In the genomic region with DNA sequence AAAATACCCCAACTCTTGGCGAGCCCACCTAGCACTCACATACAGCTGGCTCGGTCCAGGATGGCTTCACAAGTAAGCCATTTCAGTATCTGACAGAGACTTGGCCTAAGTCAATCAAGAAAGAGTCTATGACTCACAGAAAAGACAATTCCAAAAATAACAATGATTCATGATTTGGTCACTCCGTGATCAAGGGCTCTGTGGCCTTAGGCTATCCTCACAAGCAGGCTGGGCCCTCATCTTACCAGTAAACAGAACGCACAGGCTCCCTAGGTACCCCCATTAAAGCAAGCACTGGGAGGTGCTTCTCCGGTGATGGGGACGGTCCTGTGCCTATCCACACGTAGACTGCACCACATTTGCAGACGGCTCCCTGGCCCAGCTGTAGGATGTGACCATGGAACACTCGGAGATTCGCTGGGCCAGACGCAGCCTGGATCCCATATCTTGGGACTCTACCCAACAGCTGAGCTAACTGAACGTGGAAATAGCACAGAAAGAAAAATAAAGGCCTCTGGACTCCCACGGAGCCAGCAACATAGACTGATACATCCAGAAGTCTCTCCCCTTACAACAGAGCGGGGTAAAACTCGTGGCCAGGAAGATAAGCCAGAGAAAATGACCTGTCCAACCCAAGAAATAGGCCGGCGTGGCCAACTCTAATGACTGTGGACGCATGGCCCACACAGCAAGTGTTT, we compare ENCODE assay signal across 17 mouse cellular contexts.
A peak's percentile ranks its signal among the peaks of the same experiment; 100 is the strongest.
DNase-seq lines count a peak whose midpoint lies in the region; ATAC-seq lines count a peak whose summit lies in the region.
"Had no signal": no experiment of that assay in that cellular context is flagged by ENCODE, and none has a peak within 500 bp of the region (broad histone marks: within the 10 kb centered on the region; RNA-seq: fewer than 3 reads in every experiment).

No protein-coding gene starts in this region.

- H3K9ac ChIP-seq in heart, embryonic 14.5 days (ENCODE audit: low read length) = no peak overlapping the region
- H3K9ac ChIP-seq in hindbrain, embryonic 14.5 days = no peak overlapping the region
- H3K9ac ChIP-seq: forebrain, embryonic 12.5 days; hindbrain, embryonic 13.5 days; liver, postnatal 0 days; neural tube, embryonic 15.5 days had no signal

- no peak for ATAC-seq in heart, embryonic 14.5 days (ENCODE audit: insufficient number of reproducible peaks, insufficient read depth, low FRiP score, low read depth)
- no peak for ATAC-seq in hindbrain, embryonic 14.5 days (ENCODE audit: low FRiP score)
- ATAC-seq: liver, postnatal 0 days had no signal

- peak; percentile 96 for DNase-seq in heart, adult 11 months
- no peak for DNase-seq in heart, embryonic 10.5 days (ENCODE audit: low spot score)
- peak; percentile 70 for DNase-seq in adipocyte (ENCODE audit: low spot score)
- peak; percentile 29 for DNase-seq in skeletal muscle tissue, adult 2 months (ENCODE audit: low read depth, low spot score)
- DNase-seq in spleen, postnatal 4 days (ENCODE audit: low spot score in 2 of 2) = no peak
- DNase-seq in hindbrain, embryonic 14.5 days (ENCODE audit: low spot score) = no peak
- DNase-seq in spleen, postnatal 36 days (ENCODE audit: low spot score in 2 of 2) = no peak
- DNase-seq: cerebellum, postnatal 14 days; gastrocnemius, postnatal 10 days; kidney, adult 8-10 months; liver, postnatal 0 days; thymus, postnatal 25 days had no signal

- H3K4me2 ChIP-seq in heart, embryonic 14.5 days (ENCODE audit: low read length) = no peak overlapping the region
- H3K4me2 ChIP-seq in hindbrain, embryonic 14.5 days (replicated peaks) = no peak overlapping the region
- H3K4me2 ChIP-seq: forebrain, embryonic 12.5 days; hindbrain, embryonic 13.5 days; neural tube, embryonic 15.5 days had no signal

- H3K9me3 ChIP-seq in heart, embryonic 10.5 days = no peaks in the 10 kb centered on the region
- H3K9me3 ChIP-seq in heart, embryonic 14.5 days (ENCODE audit: control insufficient read depth, low read length) = 0 out of 2 replicates have a peak, but pooled peaks cover 3% of the 10 kb centered on the region
- H3K9me3 ChIP-seq in hindbrain, embryonic 14.5 days (ENCODE audit: control insufficient read depth, low read length) = no peaks in the 10 kb centered on the region
- H3K9me3 ChIP-seq: embryonic facial prominence, embryonic 10.5 days; hindbrain, embryonic 13.5 days; neural tube, embryonic 15.5 days had no signal

- H3K4me3 ChIP-seq in heart, embryonic 10.5 days = no peak overlapping the region
- H3K4me3 ChIP-seq in heart, embryonic 14.5 days (ENCODE audit: control insufficient read depth in 1 of 2, insufficient read depth in 1 of 2, low read depth in 1 of 2, low read length in 2 of 2) = no peak overlapping the region
- H3K4me3 ChIP-seq in hindbrain, embryonic 14.5 days (replicated peaks; ENCODE audit: low read length) = no peak overlapping the region
- H3K4me3 ChIP-seq: embryonic facial prominence, embryonic 10.5 days; forebrain, embryonic 12.5 days; hindbrain, embryonic 13.5 days; neural tube, embryonic 15.5 days had no signal

- 78% methylated on average over 18 of the region's 18 CpGs for WGBS in heart, embryonic 10.5 days
- WGBS in heart, embryonic 14.5 days = 71% methylated on average over 18 of the region's 18 CpGs
- WGBS in hindbrain, embryonic 14.5 days = 86% methylated on average over 18 of the region's 18 CpGs

- H3K27ac ChIP-seq in heart, embryonic 10.5 days = no peak overlapping the region
- peak overlapping the region; percentile 14 to 40; a peak in 1 of 4 replicates for H3K27ac ChIP-seq in heart, embryonic 14.5 days (replicated peaks in 1 of 2; ENCODE audit: control insufficient read depth in 1 of 2, insufficient read depth in 1 of 2, low read depth in 2 of 2, low read length in 2 of 2)
- H3K27ac ChIP-seq in hindbrain, embryonic 14.5 days = no peak overlapping the region
- H3K27ac ChIP-seq: forebrain, embryonic 12.5 days; hindbrain, embryonic 13.5 days; neural tube, embryonic 15.5 days had no signal

- no peaks in the 10 kb centered on the region; the same call in 1 of the 2 replicates for H3K27me3 ChIP-seq in heart, embryonic 10.5 days (ENCODE audit: insufficient read depth, poor library complexity, severe bottlenecking)
- H3K27me3 ChIP-seq in heart, embryonic 14.5 days (ENCODE audit: control insufficient read depth, insufficient read depth, low read length) = no peaks in the 10 kb centered on the region
- H3K27me3 ChIP-seq in hindbrain, embryonic 14.5 days (ENCODE audit: control insufficient read depth, insufficient read depth, low read length) = peaks cover 86% of the 10 kb centered on the region

- H3K36me3 ChIP-seq in heart, embryonic 10.5 days = peaks cover 3% of the 10 kb centered on the region
- H3K36me3 ChIP-seq in heart, embryonic 14.5 days (ENCODE audit: control insufficient read depth, insufficient read depth, low read length) = no peaks in the 10 kb centered on the region
- H3K36me3 ChIP-seq in hindbrain, embryonic 14.5 days (replicated peaks; ENCODE audit: control insufficient read depth, insufficient read depth) = no peaks in the 10 kb centered on the region
- H3K36me3 ChIP-seq: forebrain, embryonic 12.5 days; neural tube, embryonic 15.5 days had no signal

- peaks cover 21% of the 10 kb centered on the region for H3K4me1 ChIP-seq in heart, embryonic 10.5 days
- peaks cover 7% of the 10 kb centered on the region in 2 experiments; a peak in 3 of 4 replicates for H3K4me1 ChIP-seq in heart, embryonic 14.5 days (ENCODE audit: control insufficient read depth in 2 of 2, insufficient read depth in 2 of 2, low read length in 2 of 2)
- H3K4me1 ChIP-seq in hindbrain, embryonic 14.5 days (replicated peaks; ENCODE audit: control insufficient read depth, insufficient read depth, low read length) = peaks cover 14% of the 10 kb centered on the region

Comparison
In these comparisons a context has a peak if more than half of its experiments do, and no peak if none do; other contexts are left out.
1. DNase-seq: peak in heart, adult 11 months (single experiment), adipocyte (single experiment) and skeletal muscle tissue, adult 2 months (single experiment); none in heart, embryonic 10.5 days (single experiment), spleen, postnatal 4 days (0 of 2), hindbrain, embryonic 14.5 days (single experiment) and spleen, postnatal 36 days (0 of 2).
2. H3K27ac ChIP-seq: peak in heart, embryonic 14.5 days (2 of 2); none in heart, embryonic 10.5 days (single experiment) and hindbrain, embryonic 14.5 days (single experiment).